Mouse (Mus musculus) midbrain, embryonic 11.5 days (tissue): ENCODE data around the gene Fam136a. TPM values are rescaled to one million over a fixed set of nuclear protein-coding genes. Genes with fewer than 3 reads are reported as not detected.
"Not testable (repeated sequence)": the region's sequence is repeated elsewhere in the genome, so short reads cannot be mapped to it uniquely, and the experiment has no call there.

ENCODE experiments used
- ATAC-seq: fragments of 200-750 bp; cut with Nextera tagmentation; 2 replicates; pipeline ENCODE4 v1.8.0; 2017; ENCODE audit warnings: moderate TSS enrichment, moderate library complexity; ENCODE audit not compliant: low FRiP score
- DNase-seq: peaks from one replicate; pipeline ENCODE4 v3.0.0; 2015; ENCODE audit warnings: low spot score; ENCODE audit errors: missing footprints
- H3K27ac ChIP-seq: fragments of 300-500 bp; sonication (generic); 2 replicates; pipeline ENCODE4 v1.5.1; 2014; ENCODE audit warnings: low read depth, low read length
- H3K27me3 ChIP-seq: fragments of 300-500 bp; sonication (generic); 2 replicates; pipeline ENCODE4 v1.6.1; 2014; ENCODE audit warnings: mild to moderate bottlenecking, low read length, moderate library complexity, mixed read lengths; ENCODE audit not compliant: control insufficient read depth, insufficient read depth
- H3K36me3 ChIP-seq: fragments of 300-500 bp; sonication (generic); 2 replicates; pipeline ENCODE4 v1.6.1; 2014; ENCODE audit warnings: mild to moderate bottlenecking, low read length, moderate library complexity, mixed read lengths; ENCODE audit not compliant: control insufficient read depth, insufficient read depth
- H3K4me1 ChIP-seq: fragments of 300-500 bp; sonication (generic); 2 replicates; pipeline ENCODE4 v1.6.1; 2014; ENCODE audit warnings: low read length; ENCODE audit not compliant: control insufficient read depth, insufficient read depth
- H3K4me2 ChIP-seq: fragments of 300-500 bp; sonication (generic); 2 replicates; pipeline ENCODE4 v1.6.1; 2014; ENCODE audit warnings: mild to moderate bottlenecking, moderate library complexity
- H3K4me3 ChIP-seq: fragments of 300-500 bp; sonication (generic); 2 replicates; pipeline ENCODE4 v1.5.1; 2014; ENCODE audit warnings: low read depth, low read length
- H3K9ac ChIP-seq: fragments of 300-500 bp; sonication (generic); 2 replicates; pipeline ENCODE4 v1.6.1; 2014; ENCODE audit warnings: low read length
- H3K9me3 ChIP-seq: fragments of 300-500 bp; sonication (generic); 2 replicates; pipeline ENCODE4 v1.6.1; 2016; ENCODE audit warnings: low read length; ENCODE audit not compliant: control insufficient read depth
- WGBS: fragments of 180-500 bp; shearing (Covaris S2); extraction: QIAGEN DNeasy Blood & Tissue Kit; methylation state at CpG from one replicate; pipeline ENCODE4 v1.1.7; 2014; 5-methylcytosine and 5-hydroxymethylcytosine counted together
- polyA plus RNA-seq: library from polyadenylated mRNA; unstranded; fragments of >200 nt; fragmentation: Nextera tagmentation; extraction: Ambion mirVana; gene quantifications from 2 replicates; pipeline ENCODE4 v1.2.1, GENCODE M21; 2014

The Fam136a gene
- polyA plus RNA-seq, 1 experiment from 2014 or later = 152 TPM

GRCm38 (mm10) chr6:86371340-86371911 is 6.0 kb downstream of the Fam136a start:
- peak; percentile 100 for DNase-seq
- no peaks in the 10 kb centered on the region for H3K9me3 ChIP-seq
- no peaks in the 10 kb centered on the region for H3K27me3 ChIP-seq
- peaks cover 23% of the 10 kb centered on the region for H3K4me1 ChIP-seq
- H3K9ac ChIP-seq = peak overlapping the region; percentile 94
- under 1% methylated on average over 50 of the region's 50 CpGs for WGBS
- H3K36me3 ChIP-seq = peaks cover under 1% of the 10 kb centered on the region
- peak overlapping the region; percentile 82 for H3K4me2 ChIP-seq
- H3K27ac ChIP-seq = peak overlapping the region; percentile 77
- H3K4me3 ChIP-seq = peak overlapping the region; percentile 95
- peak; percentile 97 for ATAC-seq

DNA sequence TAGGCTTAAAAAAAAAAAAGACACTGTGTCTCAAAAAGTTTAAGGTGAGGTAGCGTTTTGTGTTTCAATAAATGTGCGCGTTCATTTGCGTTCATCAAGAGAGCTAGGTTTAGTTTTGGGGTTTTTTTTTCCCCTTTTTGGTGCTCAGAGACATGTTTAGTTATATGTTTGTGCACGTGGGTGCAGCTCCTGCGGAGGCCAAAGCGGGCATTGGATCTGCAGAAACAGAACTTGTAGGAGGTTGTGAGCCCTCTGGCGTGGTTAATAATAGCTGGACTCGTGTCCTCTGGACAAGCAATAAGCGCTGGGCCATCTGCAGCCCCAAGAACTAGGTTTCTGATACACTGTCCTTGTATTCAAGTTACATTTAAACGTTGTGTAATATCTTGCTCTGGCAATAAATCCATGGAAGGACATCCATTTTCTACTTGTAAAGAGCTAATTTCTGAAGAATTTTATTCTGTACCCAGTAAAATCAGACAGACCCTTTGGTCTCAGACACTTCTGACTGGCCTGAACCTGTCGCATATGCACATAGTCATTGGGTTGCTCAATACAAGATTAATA is 6.6 kb downstream of the Fam136a start:
- Histone ChIP-seq H3K27ac (no peak overlapping the region), H3K9me3 (no peaks in the 10 kb centered on the region), H3K9ac (peak overlapping the region; percentile 94), H3K4me3 (peak overlapping the region; percentile 95), H3K4me2 (peak overlapping the region; percentile 82), H3K36me3 (peaks cover 6% of the 10 kb centered on the region), H3K4me1 (peaks cover 19% of the 10 kb centered on the region), H3K27me3 (no peaks in the 10 kb centered on the region)
- no peak for ATAC-seq
- 5% methylated on average over 12 of the region's 12 CpGs for WGBS
- no peak for DNase-seq

- no peak overlapping the region for H3K9ac ChIP-seq
- no peak overlapping the region for H3K4me2 ChIP-seq
- WGBS = 93% methylated on average over 6 of the region's 6 CpGs
- no peaks in the 10 kb centered on the region for H3K27me3 ChIP-seq
- H3K4me1 ChIP-seq = peaks cover 19% of the 10 kb centered on the region
- no peak overlapping the region for H3K4me3 ChIP-seq
- ATAC-seq (no peak), DNase-seq (no peak)
- no peaks in the 10 kb centered on the region for H3K9me3 ChIP-seq
- no peak overlapping the region for H3K27ac ChIP-seq
- peaks cover 16% of the 10 kb centered on the region for H3K36me3 ChIP-seq
Measured at GRCm38 (mm10) chr6:86373556-86373955, 8.1 kb downstream of the Fam136a start.

DNA sequence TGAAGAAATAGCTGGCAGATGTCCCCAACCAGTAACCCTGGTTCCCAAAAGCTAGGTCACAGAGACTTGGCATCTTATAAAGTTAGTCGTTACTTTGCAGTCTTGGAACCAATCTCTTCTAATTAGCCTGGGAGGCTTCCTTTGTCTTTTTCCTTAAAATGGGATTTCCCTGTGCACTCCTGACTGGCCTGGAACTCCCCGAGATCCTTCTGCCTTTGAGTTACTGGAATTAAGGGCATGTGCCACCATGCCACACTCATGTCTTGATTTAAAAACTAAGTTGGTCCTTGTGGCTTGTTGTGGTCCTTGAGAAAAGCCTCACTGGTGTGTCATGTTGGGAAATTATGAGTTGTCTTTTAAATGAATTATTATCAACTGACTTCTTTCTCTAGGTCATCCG is 12.9 kb downstream of the Fam136a start:
- no peaks in the 10 kb centered on the region for H3K27me3 ChIP-seq
- ATAC-seq = no peak
- DNase-seq = peak; percentile 59
- H3K27ac ChIP-seq = no peak overlapping the region
- no peak overlapping the region for H3K4me3 ChIP-seq
- H3K4me1 ChIP-seq = 0 out of 2 replicates have a peak, but pooled peaks cover 1% of the 10 kb centered on the region
- no peak overlapping the region for H3K9ac ChIP-seq
- H3K4me2 ChIP-seq = no peak overlapping the region
- H3K36me3 ChIP-seq = peaks cover 19% of the 10 kb centered on the region
- H3K9me3 ChIP-seq = no peaks in the 10 kb centered on the region
- 94% methylated on average over 3 of the region's 3 CpGs for WGBS

GRCm38 (mm10) chr6:86380112-86380511 is 14.7 kb downstream of the Fam136a start:
- peaks cover 19% of the 10 kb centered on the region for H3K36me3 ChIP-seq
- whole genome bisulfite sequencing = 73% methylated on average over 7 of the region's 8 CpGs
- not testable (repeated sequence) for H3K9ac ChIP-seq, H3K4me1 ChIP-seq, H3K9me3 ChIP-seq, H3K4me2 ChIP-seq, H3K27me3 ChIP-seq, H3K4me3 ChIP-seq, ATAC-seq, H3K27ac ChIP-seq
- peak; percentile 79 for DNase-seq

DNA sequence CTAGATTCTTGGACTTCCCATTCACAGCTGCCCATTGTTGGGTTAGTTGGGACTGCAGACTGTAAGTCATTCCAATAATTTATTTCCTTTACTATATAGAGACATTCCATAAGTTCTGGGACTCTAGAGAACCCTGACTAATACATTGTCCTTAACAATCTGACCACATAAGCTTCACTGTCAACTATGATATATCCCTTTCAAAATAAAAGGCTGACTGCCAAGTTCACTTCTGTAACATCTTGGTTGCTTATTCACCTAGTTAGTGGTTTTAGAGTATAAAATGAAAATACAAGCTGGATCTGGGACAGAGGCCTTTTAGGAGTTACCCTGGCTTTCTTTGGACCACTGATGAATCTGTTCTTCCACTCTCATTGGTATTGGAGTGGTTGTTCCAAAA is 17.1 kb downstream of the Fam136a start:
- H3K27me3 ChIP-seq = no peaks in the 10 kb centered on the region
- no peaks in the 10 kb centered on the region for H3K4me1 ChIP-seq
- H3K27ac ChIP-seq = no peak overlapping the region
- peaks cover 14% of the 10 kb centered on the region; the same call in 1 of the 2 replicates for H3K36me3 ChIP-seq
- ATAC-seq (no peak), DNase-seq (no peak)
- no peak overlapping the region for H3K4me2 ChIP-seq
- no peaks in the 10 kb centered on the region for H3K9me3 ChIP-seq
- no peak overlapping the region for H3K4me3 ChIP-seq
- H3K9ac ChIP-seq = no peak overlapping the region

- no peak for DNase-seq
- no peak overlapping the region for H3K9ac ChIP-seq
- peaks cover 15% of the 10 kb centered on the region; the same call in 1 of the 2 replicates for H3K36me3 ChIP-seq
- ATAC-seq = no peak
- H3K27ac ChIP-seq = no peak overlapping the region
- no peaks in the 10 kb centered on the region for H3K27me3 ChIP-seq
- H3K9me3 ChIP-seq = no peaks in the 10 kb centered on the region
- 55% methylated on average over 16 of the region's 16 CpGs for WGBS
- H3K4me1 ChIP-seq = no peaks in the 10 kb centered on the region
- H3K4me2 ChIP-seq = no peak overlapping the region
- no peak overlapping the region for H3K4me3 ChIP-seq
Measured at GRCm38 (mm10) chr6:86383370-86383769, 17.9 kb downstream of the Fam136a start.

DNA sequence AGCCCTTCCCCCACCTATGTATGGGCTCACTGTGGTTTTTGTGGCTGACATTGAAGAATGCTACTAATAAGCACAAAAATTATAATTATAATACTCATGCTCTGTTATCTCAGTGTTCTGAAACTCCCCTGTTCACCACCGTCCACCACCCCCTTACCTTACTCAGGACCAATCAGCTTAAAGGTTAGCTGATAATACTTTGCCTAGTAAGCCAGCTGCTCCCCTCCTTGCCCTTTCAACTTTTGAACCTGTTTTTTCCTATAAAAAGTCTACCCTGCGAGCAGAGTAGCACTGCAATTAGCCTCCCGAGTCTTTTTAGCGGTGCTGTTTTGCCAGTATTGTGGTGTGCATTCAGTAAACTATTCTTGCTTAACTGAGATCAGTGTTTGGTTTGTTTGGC is 19.2 kb downstream of the Fam136a start:
- H3K9ac ChIP-seq = no peak overlapping the region
- no peaks in the 10 kb centered on the region for H3K9me3 ChIP-seq
- peaks cover 13% of the 10 kb centered on the region; the same call in 1 of the 2 replicates for H3K36me3 ChIP-seq
- H3K4me3 ChIP-seq = no peak overlapping the region
- no peak overlapping the region for H3K27ac ChIP-seq
- H3K27me3 ChIP-seq = no peaks in the 10 kb centered on the region
- 84% methylated on average over 4 of the region's 4 CpGs for WGBS
- H3K4me2 ChIP-seq = no peak overlapping the region
- ATAC-seq (no peak), DNase-seq (no peak)
- H3K4me1 ChIP-seq = no peaks in the 10 kb centered on the region

GRCm38 (mm10) chr6:86385362-86386104 is 20.1 kb downstream of the Fam136a start:
- peaks cover 17% of the 10 kb centered on the region; the same call in 1 of the 2 replicates for H3K36me3 ChIP-seq
- H3K4me2 ChIP-seq = no peak overlapping the region
- no peak for ATAC-seq
- no peak overlapping the region for H3K9ac ChIP-seq
- H3K27ac ChIP-seq = no peak overlapping the region
- 77% methylated on average over 5 of the region's 5 CpGs for whole genome bisulfite sequencing
- no peak for DNase-seq
- H3K9me3 ChIP-seq = no peaks in the 10 kb centered on the region
- H3K27me3 ChIP-seq = no peaks in the 10 kb centered on the region
- no peaks in the 10 kb centered on the region for H3K4me1 ChIP-seq
- no peak overlapping the region for H3K4me3 ChIP-seq
